Mouse (Mus musculus) frontal cortex, postnatal 36 days (tissue): ENCODE data around the gene Efcab3.
"Not testable (repeated sequence)": the region's sequence is repeated elsewhere in the genome, so short reads cannot be mapped to it uniquely, and the experiment has no call there.

Experiments used
- DNase-seq, 2 experiments: peaks; one replicate each; pipeline ENCODE4 v3.0.0; 2022; ENCODE audit warnings: low spot score in 2 of 2

Efcab3 gene

GRCm38 (mm10) chr11:105063292-105063691 lies at the start of gene Efcab3:
Gene Efcab3 (plus strand): TSS chr11:105063592.
- no peak for DNase-seq

GRCm38 (mm10) chr11:105021071-105021470 lies 42.3 kb upstream of the Efcab3 start:
- DNase-seq: peak in 1 of 2 experiments; percentile 1

- no peak for DNase-seq
These were observed 34.5 kb upstream of the Efcab3 start for GRCm38 (mm10) chr11:105028744-105029348.

GRCm38 (mm10) chr11:105029525-105029924 lies 33.9 kb upstream of the Efcab3 start:
- no peak for DNase-seq

- DNase-seq: no peak
These were observed 33.2 kb upstream of the Efcab3 start for GRCm38 (mm10) chr11:105030229-105030628.

- DNase-seq: peak in 1 of 2 experiments; percentile 1
These were observed 32.3 kb upstream of the Efcab3 start for GRCm38 (mm10) chr11:105031103-105031502.

GRCm38 (mm10) chr11:105035081-105035480 lies 28.3 kb upstream of the Efcab3 start:
- no peak for DNase-seq

- not testable (repeated sequence) for DNase-seq
These were observed 49.1 kb downstream of the Efcab3 start for GRCm38 (mm10) chr11:105112448-105112847.

GRCm38 (mm10) chr11:105117814-105118213 lies 54.4 kb downstream of the Efcab3 start:
- DNase-seq: no peak

GRCm38 (mm10) chr11:105120551-105121061 lies 57.2 kb downstream of the Efcab3 start:
- DNase-seq: no peak

GRCm38 (mm10) chr11:105121792-105122191 lies 58.4 kb downstream of the Efcab3 start:
- DNase-seq: not testable (repeated sequence)

- DNase-seq: no peak
These were observed 60.6 kb downstream of the Efcab3 start for GRCm38 (mm10) chr11:105123986-105124385.

GRCm38 (mm10) chr11:105125735-105126519 lies 62.5 kb downstream of the Efcab3 start, which contains the start of gene Mettl2:
Gene Mettl2 (plus strand): TSS chr11:105126425.
- peak; percentile 72 to 81 for DNase-seq

GRCm38 (mm10) chr11:105126520-105127029 lies 63.2 kb downstream of the Efcab3 start:
- no peak for DNase-seq

GRCm38 (mm10) chr11:105135692-105136091 lies 72.3 kb downstream of the Efcab3 start:
- no peak for DNase-seq

- not testable (repeated sequence) for DNase-seq
These were observed 73.9 kb downstream of the Efcab3 start for GRCm38 (mm10) chr11:105137255-105137654.

GRCm38 (mm10) chr11:105140512-105140911 lies 77.1 kb downstream of the Efcab3 start:
- not testable (repeated sequence) for DNase-seq

- DNase-seq: no peak
These were observed 77.7 kb downstream of the Efcab3 start for GRCm38 (mm10) chr11:105141115-105141514.

GRCm38 (mm10) chr11:105143564-105143963 lies 80.2 kb downstream of the Efcab3 start:
- no peak for DNase-seq

GRCm38 (mm10) chr11:105144084-105144483 lies 80.7 kb downstream of the Efcab3 start:
- DNase-seq: no peak

GRCm38 (mm10) chr11:105144508-105145210 lies 81.3 kb downstream of the Efcab3 start:
- DNase-seq: no peak

GRCm38 (mm10) chr11:105145211-105145610 lies 81.8 kb downstream of the Efcab3 start:
- no peak for DNase-seq
